Mouse (Mus musculus): ENCODE results near the gene Gm45717.

The Gm45717 gene

GRCm38 (mm10) chr7:140946311-140946710, 9.4 kb downstream of the Gm45717 start:
- intact Hi-C loops (cut with DNase I) = loop anchor here (10.0 kb wide), 1 partner anchor 218 kb away; no protein-coding TSS in a partner anchor

- intact Hi-C loops (cut with DNase I) = loop anchor here (10.0 kb wide), 1 partner anchor 220 kb away; no protein-coding TSS in a partner anchor
Measured at GRCm38 (mm10) chr7:140945247-140945646, 10.5 kb downstream of the Gm45717 start.

- intact Hi-C loops (cut with DNase I) = loop anchor here (5.0 to 10.0 kb wide), 2 partner anchors 37 to 221 kb away; no protein-coding TSS in a partner anchor
Measured at GRCm38 (mm10) chr7:140944236-140944635, 11.5 kb downstream of the Gm45717 start.

GRCm38 (mm10) chr7:140943356-140943755, 12.4 kb downstream of the Gm45717 start:
- intact Hi-C loops (cut with DNase I) = loop anchor here (5.0 to 10.0 kb wide), 2 partner anchors 36 to 221 kb away; no protein-coding TSS in a partner anchor

GRCm38 (mm10) chr7:140942811-140943210, 12.9 kb downstream of the Gm45717 start:
- intact Hi-C loops (cut with DNase I) = loop anchor here (5.0 to 10.0 kb wide), 2 partner anchors 36 to 222 kb away; no protein-coding TSS in a partner anchor

- intact Hi-C loops (cut with DNase I) = loop anchor here (5.0 to 10.0 kb wide), 2 partner anchors 35 to 222 kb away; no protein-coding TSS in a partner anchor
Measured at GRCm38 (mm10) chr7:140942341-140942740, 13.4 kb downstream of the Gm45717 start.

GRCm38 (mm10) chr7:140941222-140942051, 14.3 kb downstream of the Gm45717 start, which contains the start of gene Pgghg:
Gene Pgghg (plus strand): TSS chr7:140941391.
- intact Hi-C loops (cut with DNase I) = loop anchor here (5.0 to 10.0 kb wide), 2 partner anchors 34 to 223 kb away; no protein-coding TSS in a partner anchor

GRCm38 (mm10) chr7:140939669-140940171, 16.0 kb downstream of the Gm45717 start:
- intact Hi-C loops (cut with DNase I) = loop anchor here (5.0 to 10.0 kb wide), 2 partner anchors 32 to 225 kb away; no protein-coding TSS in a partner anchor

GRCm38 (mm10) chr7:140938896-140939295, 16.8 kb downstream of the Gm45717 start:
- intact Hi-C loops (cut with DNase I) = no loop called here

- intact Hi-C loops (cut with DNase I) = no loop called here
Measured at GRCm38 (mm10) chr7:140938436-140938835, 17.3 kb downstream of the Gm45717 start.

- intact Hi-C loops (cut with DNase I) = no loop called here
Measured at GRCm38 (mm10) chr7:140927181-140927580, 28.6 kb downstream of the Gm45717 start.

- intact Hi-C loops (cut with DNase I) = no loop called here
Measured at GRCm38 (mm10) chr7:140923070-140923775, 32.5 kb downstream of the Gm45717 start.

- intact Hi-C loops (cut with DNase I) = no loop called here
Measured at GRCm38 (mm10) chr7:140922398-140923069, 33.2 kb downstream of the Gm45717 start.

- intact Hi-C loops (cut with DNase I) = no loop called here
Measured at GRCm38 (mm10) chr7:140921225-140921975, 34.3 kb downstream of the Gm45717 start.

- intact Hi-C loops (cut with DNase I) = no loop called here
Measured at GRCm38 (mm10) chr7:140920418-140921029, 35.2 kb downstream of the Gm45717 start, which contains the start of gene Nlrp6. Gene Nlrp6 (plus strand): TSS chr7:140920902.

GRCm38 (mm10) chr7:140919911-140920310, 35.8 kb downstream of the Gm45717 start:
- intact Hi-C loops (cut with DNase I) = no loop called here

- intact Hi-C loops (cut with DNase I) = no loop called here
Measured at GRCm38 (mm10) chr7:140914031-140914690, 41.6 kb downstream of the Gm45717 start.

- intact Hi-C loops (cut with DNase I) = no loop called here
Measured at GRCm38 (mm10) chr7:140912846-140913482, 42.8 kb downstream of the Gm45717 start.

GRCm38 (mm10) chr7:140912293-140912692, 43.4 kb downstream of the Gm45717 start:
- intact Hi-C loops (cut with DNase I) = no loop called here
